Mouse (Mus musculus): ENCODE data around the gene Nsmce1.

DNA sequence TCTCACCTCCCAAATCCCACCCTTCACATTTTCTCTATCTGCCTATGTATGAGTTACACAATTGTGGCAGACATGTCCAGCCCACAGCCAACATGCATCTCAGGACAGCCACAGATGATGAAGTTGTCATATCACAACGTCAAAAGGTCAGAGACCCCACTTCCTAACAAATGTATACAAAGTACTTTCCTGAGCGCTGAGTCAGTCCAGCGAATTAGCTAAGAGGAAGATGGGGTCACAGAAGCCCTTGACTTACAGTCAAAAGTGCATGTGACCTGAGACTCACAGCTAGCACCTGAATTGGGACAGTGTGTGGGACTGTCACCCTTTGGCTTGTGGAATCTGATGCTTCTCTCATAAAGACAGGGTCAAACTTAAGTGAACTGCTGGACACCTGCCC is 9.1 kb downstream of the Nsmce1 start:
- TF ChIP-seq CTCF (IDR thresholded peaks at IDR 0.05; ENCODE audit: low read depth, low read length) (no peak), POLR2A (IDR thresholded peaks at IDR 0.05; ENCODE audit: insufficient read depth, low read length) (no peak)

All from ES-Bruce4 (cell line).